Mouse (Mus musculus): ENCODE measurements around the gene Tiam2. TPM values are rescaled to one million over a fixed set of nuclear protein-coding genes. Genes with fewer than 3 reads are reported as not detected.
A peak's percentile ranks its signal among the peaks of the same experiment; 100 is the strongest.

The Tiam2 gene
- polyA plus RNA-seq, 1 experiment from 2014 or later, result 0.56 TPM

- DNase-seq, result no peak
Measured at GRCm38 (mm10) chr17:3453946-3454345, 127.6 kb downstream of the Tiam2 start.

GRCm38 (mm10) chr17:3454850-3455249 is 128.5 kb downstream of the Tiam2 start:
- DNase-seq (no peak), ATAC-seq (no peak)
- Histone ChIP-seq H3K4me2 (ENCODE audit: low read depth, low read length) (no peak overlapping the region), H3K36me3 (replicated peaks; ENCODE audit: insufficient read depth, low read length) (no peaks in the 10 kb centered on the region), H3K4me3 (ENCODE audit: low read depth, low read length) (no peak overlapping the region), H3K27ac (ENCODE audit: low read depth) (no peak overlapping the region), H3K9ac (replicated peaks) (no peak overlapping the region), H3K9me3 (ENCODE audit: low read length) (no peaks in the 10 kb centered on the region), H3K4me1 (ENCODE audit: insufficient read depth) (no peaks in the 10 kb centered on the region), H3K27me3 (ENCODE audit: insufficient read depth, low read length) (no peaks in the 10 kb centered on the region)
- WGBS (ENCODE audit: insufficient replicate concordance), result 84% methylated on average over 9 of the region's 9 CpGs
- no peak for TF ChIP-seq CTCF (IDR thresholded peaks at IDR 0.05; ENCODE audit: low read depth)
- TF ChIP-seq EP300 (IDR thresholded peaks at IDR 0.05; ENCODE audit: low read depth), result no peak

More at GRCm38 (mm10) chr17:3453946-3454345, 127.6 kb downstream of the Tiam2 start:
- TF ChIP-seq EP300 (IDR thresholded peaks at IDR 0.05; ENCODE audit: low read depth) (no peak), CTCF (IDR thresholded peaks at IDR 0.05; ENCODE audit: low read depth) (no peak)
- peak overlapping the region; percentile 57 for H3K27ac ChIP-seq (ENCODE audit: low read depth)
- no peaks in the 10 kb centered on the region for H3K27me3 ChIP-seq (ENCODE audit: insufficient read depth, low read length)
- H3K4me1 ChIP-seq (ENCODE audit: insufficient read depth), result no peaks in the 10 kb centered on the region
- peak overlapping the region; percentile 10; the same call in 1 of the 2 replicates for H3K4me3 ChIP-seq (ENCODE audit: low read depth, low read length)
- ATAC-seq, result no peak
- no peak overlapping the region for H3K9ac ChIP-seq (replicated peaks)
- peak overlapping the region; percentile 35; the same call in 1 of the 2 replicates for H3K4me2 ChIP-seq (ENCODE audit: low read depth, low read length)
- 28% methylated on average over 10 of the region's 10 CpGs for WGBS (ENCODE audit: insufficient replicate concordance)
- no peaks in the 10 kb centered on the region for H3K36me3 ChIP-seq (replicated peaks; ENCODE audit: insufficient read depth, low read length)
- H3K9me3 ChIP-seq (ENCODE audit: low read length), result no peaks in the 10 kb centered on the region

- Histone ChIP-seq H3K27ac (ENCODE audit: low read depth) (no peak overlapping the region), H3K9ac (replicated peaks) (no peak overlapping the region), H3K9me3 (ENCODE audit: low read length) (no peaks in the 10 kb centered on the region), H3K36me3 (replicated peaks; ENCODE audit: insufficient read depth, low read length) (no peaks in the 10 kb centered on the region), H3K4me2 (ENCODE audit: low read depth, low read length) (no peak overlapping the region), H3K4me1 (ENCODE audit: insufficient read depth) (no peaks in the 10 kb centered on the region), H3K27me3 (ENCODE audit: insufficient read depth, low read length) (no peaks in the 10 kb centered on the region), H3K4me3 (ENCODE audit: low read depth, low read length) (no peak overlapping the region)
- DNase-seq (no peak), ATAC-seq (no peak)
- TF ChIP-seq EP300 (IDR thresholded peaks at IDR 0.05; ENCODE audit: low read depth), result no peak
- no peak for TF ChIP-seq CTCF (IDR thresholded peaks at IDR 0.05; ENCODE audit: low read depth)
- 75% methylated on average over 2 of the region's 2 CpGs for WGBS (ENCODE audit: insufficient replicate concordance)
Measured at GRCm38 (mm10) chr17:3457914-3458681, 131.7 kb downstream of the Tiam2 start.

- no peaks in the 10 kb centered on the region for H3K36me3 ChIP-seq (replicated peaks; ENCODE audit: insufficient read depth, low read length)
- 0 out of 2 replicates have a peak, but pooled peaks cover 5% of the 10 kb centered on the region for H3K4me1 ChIP-seq (ENCODE audit: insufficient read depth)
- 65% methylated on average over 4 of the region's 4 CpGs for WGBS (ENCODE audit: insufficient replicate concordance)
- ATAC-seq, result no peak
- no peaks in the 10 kb centered on the region for H3K9me3 ChIP-seq (ENCODE audit: low read length)
- H3K9ac ChIP-seq (replicated peaks), result no peak overlapping the region
- H3K27ac ChIP-seq (ENCODE audit: low read depth), result no peak overlapping the region
- DNase-seq, result no peak
- no peak overlapping the region for H3K4me2 ChIP-seq (ENCODE audit: low read depth, low read length)
- no peak overlapping the region for H3K4me3 ChIP-seq (ENCODE audit: low read depth, low read length)
- TF ChIP-seq EP300 (IDR thresholded peaks at IDR 0.05; ENCODE audit: low read depth) (no peak), CTCF (IDR thresholded peaks at IDR 0.05; ENCODE audit: low read depth) (no peak)
- no peaks in the 10 kb centered on the region for H3K27me3 ChIP-seq (ENCODE audit: insufficient read depth, low read length)
Measured at GRCm38 (mm10) chr17:3465861-3466260, 139.5 kb downstream of the Tiam2 start.

GRCm38 (mm10) chr17:3466681-3467080 is 140.3 kb downstream of the Tiam2 start:
- H3K9me3 ChIP-seq (ENCODE audit: low read length), result no peaks in the 10 kb centered on the region
- no peaks in the 10 kb centered on the region for H3K36me3 ChIP-seq (replicated peaks; ENCODE audit: insufficient read depth, low read length)
- H3K27me3 ChIP-seq (ENCODE audit: insufficient read depth, low read length), result no peaks in the 10 kb centered on the region
- ATAC-seq (no peak), DNase-seq (no peak)
- H3K4me3 ChIP-seq (ENCODE audit: low read depth, low read length), result no peak overlapping the region
- H3K4me1 ChIP-seq (ENCODE audit: insufficient read depth), result 0 out of 2 replicates have a peak, but pooled peaks cover 5% of the 10 kb centered on the region
- H3K4me2 ChIP-seq (ENCODE audit: low read depth, low read length), result no peak overlapping the region
- 94% methylated on average over 3 of the region's 3 CpGs for WGBS (ENCODE audit: insufficient replicate concordance)
- no peak overlapping the region for H3K27ac ChIP-seq (ENCODE audit: low read depth)
- no peak overlapping the region for H3K9ac ChIP-seq (replicated peaks)
- TF ChIP-seq EP300 (IDR thresholded peaks at IDR 0.05; ENCODE audit: low read depth) (no peak), CTCF (IDR thresholded peaks at IDR 0.05; ENCODE audit: low read depth) (no peak)

DNA sequence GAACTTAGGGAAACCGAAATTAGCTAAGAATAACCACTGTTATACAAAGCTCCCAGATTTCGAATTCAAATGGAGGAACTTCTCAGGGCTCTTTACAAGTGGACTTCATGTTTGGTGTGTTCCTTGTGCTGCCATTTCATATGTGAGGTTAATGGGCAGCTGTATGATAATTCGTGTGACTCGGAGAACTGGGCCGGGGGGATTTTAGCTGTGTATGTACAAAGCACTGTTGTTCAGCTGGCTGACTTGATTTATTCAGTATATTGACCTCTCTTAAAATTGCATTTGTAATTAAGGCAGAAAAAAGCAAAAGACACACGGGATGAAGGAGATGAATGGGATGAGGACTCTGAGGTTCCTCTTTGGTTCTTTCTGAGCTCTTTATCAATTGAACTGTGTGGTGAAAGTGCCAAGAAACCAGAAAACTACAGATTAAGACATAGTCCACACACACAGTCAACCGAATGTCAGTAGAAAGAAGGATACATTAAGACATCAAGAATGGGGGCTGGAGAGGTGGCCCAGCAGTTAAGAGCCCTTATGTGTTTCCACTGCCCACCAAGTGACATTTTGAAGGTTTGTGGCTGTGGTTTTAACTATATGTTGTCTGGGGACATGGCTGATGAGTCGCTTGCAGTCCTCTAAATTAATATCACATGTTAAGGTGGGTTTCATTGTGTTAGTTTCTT is 141.4 kb downstream of the Tiam2 start:
- ATAC-seq, result no peak
- TF ChIP-seq CTCF (IDR thresholded peaks at IDR 0.05; ENCODE audit: low read depth) (no peak), EP300 (IDR thresholded peaks at IDR 0.05; ENCODE audit: low read depth) (no peak)

More for the DNA sequence above, 141.4 kb downstream of the Tiam2 start:
- no peak overlapping the region for H3K4me2 ChIP-seq (ENCODE audit: low read depth, low read length)
- no peak overlapping the region for H3K9ac ChIP-seq (replicated peaks)
- WGBS (ENCODE audit: insufficient replicate concordance), result 74% methylated on average over 8 of the region's 8 CpGs
- H3K9me3 ChIP-seq (ENCODE audit: low read length), result no peaks in the 10 kb centered on the region
- no peaks in the 10 kb centered on the region for H3K36me3 ChIP-seq (replicated peaks; ENCODE audit: insufficient read depth, low read length)
- H3K27ac ChIP-seq (ENCODE audit: low read depth), result no peak overlapping the region
- no peak overlapping the region for H3K4me3 ChIP-seq (ENCODE audit: low read depth, low read length)
- 0 out of 2 replicates have a peak, but pooled peaks cover 5% of the 10 kb centered on the region for H3K4me1 ChIP-seq (ENCODE audit: insufficient read depth)
- H3K27me3 ChIP-seq (ENCODE audit: insufficient read depth, low read length), result no peaks in the 10 kb centered on the region
- DNase-seq, result no peak

Data from liver, postnatal 0 days (tissue).